Mouse (Mus musculus) ES-E14 (cell line): ENCODE data around the gene Dcaf8.

ENCODE experiments used
- HCFC1 ChIP-seq: IDR thresholded peaks from 2 replicates; pipeline ENCODE4 v1.6.1; 2012; ENCODE audit warnings: low read length, inconsistent platforms, borderline replicate concordance; ENCODE audit not compliant: insufficient read depth
- MAFK ChIP-seq: IDR thresholded peaks from 2 replicates; pipeline ENCODE4 v1.6.1; 2014; ENCODE audit warnings: mild to moderate bottlenecking, low read depth, low read length, inconsistent platforms; ENCODE audit not compliant: insufficient read depth
- ZC3H11A ChIP-seq: IDR thresholded peaks from 2 replicates; pipeline ENCODE4 v1.6.1; 2012; ENCODE audit warnings: low read depth, mild to moderate bottlenecking, inconsistent platforms, low read length, borderline replicate concordance
- ZNF384 ChIP-seq: IDR thresholded peaks from 2 replicates; pipeline ENCODE4 v1.6.1; 2012; ENCODE audit warnings: low read depth, low read length, inconsistent platforms

DNA sequence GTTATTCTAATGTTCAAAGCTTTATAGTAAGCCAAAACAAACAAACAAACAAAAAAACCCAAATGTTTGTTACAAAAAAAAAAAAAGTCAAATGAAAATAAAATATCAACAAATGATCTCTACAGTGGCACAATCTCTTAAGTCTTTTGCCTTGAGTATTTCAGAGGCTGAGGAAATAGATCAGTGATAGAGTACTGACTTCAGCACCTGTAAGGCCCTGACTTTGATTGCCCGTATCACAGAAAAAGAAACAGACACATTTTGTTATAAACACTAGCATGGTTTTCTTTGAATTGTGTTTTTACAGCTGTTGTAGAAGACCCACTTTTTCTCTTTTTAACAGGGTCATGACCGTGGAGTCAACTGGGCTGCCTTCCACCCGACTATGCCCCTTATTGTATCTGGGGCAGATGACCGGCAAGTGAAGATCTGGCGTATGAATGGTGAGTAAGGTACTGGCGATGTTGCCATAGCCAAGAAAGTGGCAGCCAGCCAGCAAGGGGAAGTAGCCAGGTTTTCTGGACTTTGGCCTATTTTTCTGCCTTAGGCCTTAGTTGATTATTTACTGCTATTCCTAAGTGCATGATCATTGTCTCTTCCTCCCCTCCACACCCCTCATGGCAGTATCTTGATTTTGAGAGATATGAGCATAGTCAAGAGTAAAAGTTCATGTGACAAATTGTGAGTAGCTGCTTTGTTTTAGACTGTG is 48.4 kb upstream of the Dcaf8 start:
- TF ChIP-seq HCFC1 (no peak), ZC3H11A (no peak), ZNF384 (no peak), MAFK (no peak)
